Mouse (Mus musculus): ENCODE data around the gene Gnptg.

DNA sequence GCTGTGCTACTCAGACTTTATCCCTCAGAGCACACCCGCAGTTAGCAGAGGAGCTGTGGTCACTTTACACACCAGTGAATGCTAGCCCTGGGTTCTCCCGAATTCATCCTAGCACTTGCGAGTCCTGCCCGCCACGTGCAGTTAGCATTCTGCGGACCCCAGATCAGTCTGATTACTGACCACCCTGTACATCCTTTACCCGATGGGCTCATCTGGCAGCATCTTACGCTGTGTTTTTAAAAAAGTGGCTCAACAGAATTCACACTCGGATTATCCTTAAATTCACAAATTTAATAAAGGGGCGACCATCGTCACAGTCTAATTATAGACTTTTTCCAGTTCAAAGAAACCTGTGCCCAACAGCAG lies 52.2 kb downstream of the Gnptg start:
- TF ChIP-seq GATA1 (IDR thresholded peaks at IDR 0.05; ENCODE audit: borderline replicate concordance, low read length) (no peak), FLI1 (IDR thresholded peaks at IDR 0.05; ENCODE audit: low read length) (no peak)

All from megakaryocyte, embryonic 14.5 days (primary cell).